Mouse (Mus musculus) CD8-positive naive resting alpha-beta T cell, adult 2 months (primary cell): Measurements from ENCODE around the gene Pank4.
A peak's percentile ranks its signal among the peaks of the same experiment; 100 is the strongest.

ENCODE experiments used
- DNase-seq, 2 experiments: peaks; one replicate each; pipeline ENCODE4 v3.0.0; 2022; ENCODE audit warnings: low read depth in 2 of 2, low spot score in 2 of 2

The Pank4 gene

DNA sequence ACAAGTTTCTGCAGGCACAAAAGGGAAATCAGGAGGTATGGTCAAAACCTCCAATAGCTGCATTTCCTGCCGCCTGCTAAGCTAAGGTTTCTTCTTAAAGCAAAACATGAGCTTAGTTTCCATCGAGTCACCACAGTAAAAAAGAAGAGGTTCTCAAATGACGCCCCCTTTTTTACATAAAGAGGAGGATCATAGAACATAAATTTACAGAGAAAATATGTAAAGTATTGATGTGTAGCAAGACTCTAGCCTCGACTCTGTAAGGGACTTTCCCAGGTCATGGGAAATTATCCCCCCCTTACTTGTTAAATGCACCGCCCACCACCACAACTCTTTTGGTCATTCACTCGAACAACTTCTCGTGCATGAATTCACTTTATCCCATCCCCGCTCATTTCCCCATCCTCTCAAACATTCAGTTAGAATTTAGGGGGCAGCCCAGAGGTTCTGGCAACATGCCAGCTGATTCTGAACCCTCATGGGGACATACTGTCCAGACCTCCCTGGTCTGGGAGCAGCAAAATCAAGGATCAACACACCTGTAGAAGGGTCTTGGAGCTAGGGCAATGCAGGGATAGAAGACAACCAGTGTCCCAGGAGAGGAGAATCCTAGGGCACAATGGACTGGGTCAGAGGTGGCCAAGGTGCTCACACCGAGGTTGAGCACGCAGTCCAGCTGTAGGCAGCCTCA, 21.1 kb upstream of the Pank4 start:
- DNase-seq = no peak

DNA sequence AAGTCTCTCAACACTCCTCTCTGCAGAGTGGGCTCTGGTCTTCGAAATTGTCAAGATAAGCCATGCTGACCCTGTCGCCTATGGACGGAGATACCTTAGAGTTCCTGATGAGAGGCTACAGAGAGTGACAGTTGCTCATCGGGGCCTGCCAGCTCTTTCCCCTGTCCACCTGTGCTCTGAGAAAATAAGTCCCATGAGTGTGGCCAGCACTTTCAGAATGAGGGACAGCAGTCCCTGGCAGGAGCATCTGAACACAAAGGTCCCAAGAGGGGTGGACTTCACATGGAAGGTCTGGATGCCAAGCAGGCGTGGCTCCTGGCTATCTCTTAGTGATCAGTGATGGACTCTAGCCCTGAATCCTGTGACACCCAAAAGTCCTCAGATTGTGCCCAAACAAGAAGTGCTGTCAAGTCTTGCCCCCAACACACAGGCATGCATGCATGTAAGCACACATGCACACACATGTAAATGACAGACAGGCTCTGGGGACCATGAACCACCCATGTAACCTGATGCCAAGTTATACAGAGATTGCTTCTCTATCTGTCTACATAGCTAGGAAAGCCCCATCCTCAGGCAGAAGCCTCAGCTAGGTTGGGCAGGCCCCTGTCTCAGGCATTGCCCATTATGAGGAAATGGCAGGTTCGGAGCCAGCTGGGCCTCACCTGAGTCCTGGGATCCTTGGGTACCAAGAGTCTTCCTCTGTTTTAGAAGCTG, 20.4 kb upstream of the Pank4 start:
- DNase-seq = no peak

DNA sequence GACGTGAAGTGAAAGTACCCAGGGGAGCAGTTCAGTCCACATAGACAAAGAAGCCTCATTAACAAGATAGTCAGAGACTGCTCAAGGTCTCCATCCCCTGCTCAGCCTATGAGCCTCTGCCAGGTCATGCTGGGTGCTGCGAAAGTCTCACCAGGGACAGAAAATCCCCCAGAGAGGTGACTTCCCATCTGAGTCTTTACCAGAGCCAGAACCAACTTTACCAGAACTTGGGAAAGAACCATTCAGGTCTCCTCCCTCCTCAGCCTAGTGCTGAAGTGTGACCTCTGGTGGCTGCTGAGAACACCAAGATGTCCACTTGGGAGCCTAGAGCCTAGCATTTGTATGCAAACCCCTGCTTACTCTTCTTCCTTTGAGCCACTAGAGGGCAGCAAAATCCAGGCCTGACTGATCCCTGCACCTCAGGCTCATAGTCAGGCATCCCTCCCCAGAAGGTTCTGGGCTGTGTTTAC, 19.8 kb upstream of the Pank4 start:
- DNase-seq = peak; percentile 70 to 79

DNA sequence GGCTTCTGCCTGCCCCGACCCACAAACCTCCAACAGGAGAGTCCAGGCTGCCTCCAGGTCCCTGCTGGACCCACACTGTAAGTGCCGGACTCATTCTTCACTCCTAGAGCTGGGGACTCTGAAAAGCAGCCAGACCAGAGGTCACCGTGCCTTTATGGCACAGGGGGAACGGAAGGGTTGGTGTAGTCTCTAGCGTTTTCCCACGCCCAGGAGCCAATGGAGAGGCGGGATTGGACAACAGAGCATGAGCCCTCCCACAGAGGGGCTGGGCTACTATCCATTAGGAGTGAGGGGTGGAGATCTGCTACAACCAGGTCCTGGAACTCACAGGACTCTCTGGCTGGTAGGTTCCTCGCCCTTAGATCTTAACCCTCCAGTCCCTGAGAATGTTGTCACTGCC, 17.6 kb upstream of the Pank4 start:
- no peak for DNase-seq

DNA sequence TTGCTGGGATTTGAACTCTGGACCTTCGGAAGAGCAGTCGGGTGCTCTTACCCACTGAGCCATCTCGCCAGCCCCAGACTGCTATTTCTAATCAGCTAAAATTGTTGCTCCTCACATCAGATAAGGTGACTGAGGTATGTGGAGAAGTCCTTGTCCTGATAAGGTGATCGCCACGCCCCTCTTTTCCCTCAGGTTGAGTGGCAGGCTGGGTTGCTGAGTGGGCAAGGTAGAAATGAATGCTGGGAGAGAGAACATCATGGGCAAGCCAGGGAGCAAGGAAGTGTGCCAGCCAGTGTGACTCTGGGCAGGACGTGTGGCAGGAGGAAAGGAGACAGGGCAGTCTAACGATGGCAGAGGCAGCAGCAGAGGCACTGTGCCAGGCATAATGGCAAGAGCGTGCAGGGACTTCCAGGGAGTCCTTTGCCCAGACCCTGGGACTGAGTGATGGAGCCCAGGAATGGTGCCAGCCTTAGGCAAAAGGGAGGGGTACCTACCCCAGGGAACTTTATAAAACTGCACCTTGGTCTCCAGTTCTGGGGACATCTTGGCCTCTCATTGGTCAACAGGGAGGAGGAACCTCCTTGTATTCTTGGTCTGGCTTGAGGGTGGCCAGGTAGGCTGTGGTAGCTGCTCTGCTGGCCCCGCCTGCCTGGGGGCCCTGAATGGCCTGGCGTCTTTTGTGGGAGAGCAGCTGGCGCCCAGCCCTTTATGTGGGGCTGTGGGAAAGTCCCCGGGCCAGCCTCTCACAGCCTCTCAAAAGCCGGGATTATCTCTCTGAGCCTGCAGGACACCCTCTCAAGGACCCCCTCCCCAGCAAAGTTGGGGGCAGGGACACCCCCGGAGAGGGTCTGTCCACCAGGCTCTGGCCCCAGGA, 15.6 kb upstream of the Pank4 start:
- no peak for DNase-seq

DNA sequence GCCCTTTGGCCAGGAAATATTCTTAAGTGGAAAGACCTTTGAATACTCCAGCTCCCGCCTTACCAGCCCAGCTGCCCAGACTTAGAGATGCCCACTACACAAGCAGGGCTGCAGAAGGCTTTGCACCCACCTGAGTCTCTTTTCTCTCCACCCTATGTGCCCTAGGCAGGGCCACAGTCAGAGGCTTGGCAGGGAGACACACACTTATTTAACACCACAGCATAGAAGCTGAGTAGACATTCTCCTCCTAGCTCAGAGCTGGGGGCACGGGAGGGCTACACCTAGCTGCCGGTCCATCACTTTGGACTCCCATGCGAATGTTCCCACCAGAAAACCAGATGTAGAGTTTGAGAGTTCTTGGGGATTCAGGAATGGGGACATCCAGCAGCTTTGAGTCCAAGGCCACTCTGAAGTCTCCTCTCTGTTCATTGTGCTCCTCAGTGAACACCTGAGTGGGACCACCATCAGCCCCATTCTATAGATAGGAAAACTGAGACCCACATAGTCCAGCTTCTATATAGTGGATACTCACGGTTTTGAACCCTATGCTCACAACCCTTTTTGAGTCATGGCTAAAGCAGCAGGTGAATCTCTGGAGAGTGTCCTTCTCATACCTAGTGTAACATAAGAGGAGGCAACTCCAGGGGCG, 14.9 kb upstream of the Pank4 start:
- DNase-seq = no peak

DNA sequence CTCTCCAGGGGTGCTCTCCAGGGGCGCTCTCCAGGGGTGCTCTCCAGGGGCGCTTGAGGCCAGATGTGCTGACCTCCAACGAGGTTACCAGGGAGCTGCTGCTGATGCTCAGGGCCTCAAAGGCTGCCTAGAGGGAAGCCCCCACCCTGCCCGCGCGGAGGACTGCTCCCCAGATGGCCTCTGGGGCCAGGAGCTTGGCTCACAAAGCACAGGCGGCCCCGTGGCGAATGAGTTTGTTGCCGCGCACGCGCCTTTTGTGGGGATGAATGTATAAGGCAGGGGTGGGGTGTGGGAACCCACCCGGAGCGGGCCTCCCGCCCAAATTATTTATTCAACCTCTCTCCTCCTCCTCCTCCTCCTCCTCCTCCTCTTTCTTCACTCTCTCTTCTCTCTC, 14.3 kb upstream of the Pank4 start:
- no peak for DNase-seq

DNA sequence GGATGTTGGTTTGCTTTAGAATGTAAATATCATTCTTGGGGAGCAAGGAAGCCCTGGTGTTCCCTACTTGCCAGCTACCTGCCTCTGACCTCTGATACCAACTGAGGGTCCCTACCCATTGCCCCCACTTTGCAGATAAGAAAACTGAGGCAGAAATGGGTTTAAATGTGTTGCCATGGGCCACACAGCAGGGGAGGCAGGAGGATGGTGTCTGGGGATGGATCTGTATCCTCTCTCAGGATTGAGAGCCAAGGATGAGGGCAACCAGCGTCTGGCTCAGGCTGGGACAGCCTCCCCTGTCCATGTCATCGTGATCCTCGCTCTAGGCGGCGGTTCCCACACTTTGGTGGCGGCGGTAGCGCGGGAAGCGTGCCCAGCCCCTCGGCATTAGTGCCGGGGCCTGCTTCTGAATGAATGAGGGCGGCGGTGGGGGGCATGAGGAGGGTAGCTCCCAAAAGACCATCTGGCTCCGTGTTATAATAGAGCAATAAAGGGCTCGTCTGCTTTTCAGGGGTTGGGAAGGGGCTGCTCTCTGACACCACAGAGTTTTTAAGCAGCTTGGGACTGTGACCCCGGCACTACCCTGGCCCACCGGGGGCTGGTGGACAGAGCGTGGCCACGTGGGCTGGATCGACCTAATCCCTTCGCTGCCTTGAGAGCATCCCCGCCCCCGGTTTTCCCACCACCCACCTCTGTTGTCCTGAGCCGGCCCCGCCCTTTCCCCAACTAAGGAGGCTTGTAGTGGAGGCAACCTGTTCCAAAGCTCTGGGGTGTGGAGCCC, 11.3 kb upstream of the Pank4 start:
- no peak for DNase-seq

DNA sequence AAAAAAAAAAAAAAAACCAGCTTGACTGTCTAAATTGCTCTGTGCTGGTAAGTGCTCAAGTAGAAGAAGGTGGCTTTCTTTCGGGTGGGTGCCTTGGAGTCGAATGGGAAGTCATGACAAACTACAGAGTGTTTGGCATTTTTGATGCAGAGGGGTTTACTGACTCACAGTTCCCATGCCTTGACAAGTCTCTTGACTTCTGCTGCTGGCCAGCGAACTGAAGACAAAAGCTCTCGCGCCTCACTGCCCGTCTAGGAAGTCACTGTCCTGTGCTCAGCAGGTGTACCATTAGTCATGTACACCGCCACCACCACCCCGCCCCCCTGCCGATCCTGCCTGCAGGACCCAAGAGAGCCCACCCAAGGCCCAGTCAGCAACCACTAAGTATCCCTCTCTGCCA, 7.3 kb upstream of the Pank4 start:
- DNase-seq = no peak

DNA sequence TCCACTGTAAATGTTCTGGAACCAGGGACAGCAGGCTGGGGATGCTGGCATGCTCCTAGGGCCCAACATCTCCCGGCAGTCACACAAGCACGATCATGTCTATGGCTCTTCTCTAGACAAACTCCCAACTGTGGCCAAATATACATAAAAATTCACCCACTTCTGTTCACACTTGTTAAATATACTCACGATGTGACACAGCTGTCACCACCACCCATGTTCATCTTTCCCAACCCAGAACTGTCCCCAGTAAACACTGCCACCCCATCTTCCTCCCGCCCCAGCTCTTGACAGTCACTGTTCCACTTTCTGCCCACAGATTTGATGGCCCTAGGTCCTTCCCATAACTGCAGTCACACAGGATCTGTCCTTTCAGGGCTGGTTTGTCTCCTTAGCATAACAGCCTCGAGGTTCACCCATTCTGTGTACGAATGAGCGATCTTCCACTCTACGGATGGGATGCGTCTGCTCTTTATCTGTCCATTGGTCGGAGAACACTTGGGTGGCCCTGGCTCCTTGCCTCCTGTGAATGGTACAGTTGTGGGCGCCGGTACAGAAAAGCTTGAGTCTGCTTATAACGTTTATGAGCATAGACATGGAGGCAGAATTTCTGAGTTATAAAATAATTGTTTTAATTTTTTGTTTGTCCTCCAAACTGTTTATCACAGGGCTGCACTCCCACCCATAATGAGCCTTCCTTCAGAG, 6.5 kb upstream of the Pank4 start:
- DNase-seq = no peak

DNA sequence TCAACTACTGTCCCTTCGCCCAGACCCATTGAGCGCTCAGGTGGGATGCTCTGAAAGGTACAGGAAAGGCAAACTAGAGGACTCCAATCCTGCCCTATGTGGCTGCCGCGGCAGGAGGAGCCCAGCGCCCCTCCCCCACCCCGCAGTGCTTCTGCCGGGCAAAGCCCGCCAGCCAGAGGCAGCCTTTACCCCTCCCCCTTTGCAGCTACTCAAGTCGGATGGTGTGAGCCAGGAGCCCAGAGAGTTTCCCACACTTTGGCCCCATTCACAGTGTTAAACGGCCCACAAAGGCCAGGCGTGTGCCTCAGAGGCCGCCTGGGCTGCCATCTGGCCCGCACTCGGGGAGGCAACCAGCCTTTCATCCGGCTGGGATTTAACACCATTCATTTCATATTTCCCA, 5.8 kb upstream of the Pank4 start:
- no peak for DNase-seq

DNA sequence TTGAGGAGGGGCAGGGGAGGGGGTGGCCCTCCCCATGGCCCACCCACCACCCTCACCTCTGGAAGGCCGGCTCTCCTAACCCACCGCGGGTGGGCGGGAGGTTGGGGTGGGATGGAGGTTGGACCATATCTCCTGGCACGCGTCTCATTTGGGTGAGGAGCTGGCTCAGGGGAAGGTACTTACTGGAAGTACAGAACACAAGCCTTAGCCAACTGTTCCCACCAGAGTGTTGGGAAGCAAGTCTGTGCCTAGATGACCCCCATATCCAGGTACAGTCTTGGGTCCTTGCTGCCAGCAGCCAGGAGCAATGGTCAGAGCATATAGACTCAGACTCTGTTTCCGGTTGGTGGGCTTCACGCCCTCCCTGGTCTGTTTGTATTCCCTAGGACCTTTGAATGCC, 5.3 kb upstream of the Pank4 start:
- DNase-seq = no peak

DNA sequence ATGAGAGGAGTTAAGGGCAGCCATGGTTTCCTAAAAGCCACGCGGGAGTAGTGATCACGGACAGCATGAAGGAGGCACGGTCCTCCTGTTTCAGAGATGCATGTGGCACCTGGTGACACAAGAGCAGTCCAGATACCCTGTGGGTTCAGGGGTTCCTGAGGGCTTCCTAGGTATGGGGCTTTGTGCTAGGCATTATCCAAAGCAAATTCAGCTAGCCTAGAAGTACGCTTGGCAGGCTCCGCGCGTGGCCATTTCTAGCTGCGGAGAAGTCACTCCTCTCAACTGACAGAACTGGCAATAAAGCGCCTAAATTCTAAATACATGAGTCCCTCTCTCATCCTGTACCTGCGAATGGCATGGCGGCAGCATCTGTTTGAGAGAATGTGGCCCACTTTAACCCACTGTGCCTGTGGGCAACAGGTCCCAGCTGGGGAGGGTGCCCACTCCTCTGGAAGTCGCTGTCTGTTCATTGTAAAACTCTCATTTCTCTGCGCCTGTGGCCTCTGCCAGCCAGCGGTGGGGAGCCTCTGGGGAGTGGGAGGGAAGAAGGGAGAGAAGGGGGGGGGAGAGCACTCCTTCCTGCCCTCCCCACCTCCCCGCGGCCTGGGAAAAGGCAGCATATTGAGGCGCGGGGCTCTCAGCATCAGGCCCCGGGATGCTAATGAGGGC, 3.8 kb upstream of the Pank4 start:
- DNase-seq = no peak

DNA sequence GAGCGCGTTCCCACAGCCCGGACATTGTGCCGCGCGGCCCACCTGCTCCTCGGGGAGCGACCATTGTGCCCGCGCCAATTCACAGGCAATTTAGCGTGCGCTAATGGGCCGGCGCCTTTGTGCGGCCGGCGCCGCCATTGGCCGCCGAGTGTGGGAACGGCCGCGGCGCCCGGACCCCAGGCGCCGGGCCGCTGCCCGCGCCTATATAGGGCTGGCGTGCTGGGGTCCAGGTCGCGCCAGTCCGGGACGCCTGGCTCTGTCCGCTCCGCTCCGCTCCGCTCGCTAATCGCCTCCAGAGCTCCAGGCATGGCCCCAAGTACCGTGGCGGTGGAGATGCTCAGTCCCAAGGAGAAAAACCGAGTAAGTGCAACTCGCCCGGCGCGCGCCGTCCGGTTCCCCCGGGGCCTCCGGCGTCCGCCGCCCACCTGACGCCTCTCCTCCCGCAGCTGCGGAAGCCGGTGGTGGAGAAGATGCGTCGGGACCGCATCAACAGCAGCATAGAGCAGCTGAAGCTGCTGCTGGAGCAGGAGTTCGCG, 3.2 kb upstream of the Pank4 start, which contains the start of gene Hes5:
TSS of gene Hes5 (plus strand) at position 234 of the 536 bp plus-strand sequence.
- DNase-seq = no peak

DNA sequence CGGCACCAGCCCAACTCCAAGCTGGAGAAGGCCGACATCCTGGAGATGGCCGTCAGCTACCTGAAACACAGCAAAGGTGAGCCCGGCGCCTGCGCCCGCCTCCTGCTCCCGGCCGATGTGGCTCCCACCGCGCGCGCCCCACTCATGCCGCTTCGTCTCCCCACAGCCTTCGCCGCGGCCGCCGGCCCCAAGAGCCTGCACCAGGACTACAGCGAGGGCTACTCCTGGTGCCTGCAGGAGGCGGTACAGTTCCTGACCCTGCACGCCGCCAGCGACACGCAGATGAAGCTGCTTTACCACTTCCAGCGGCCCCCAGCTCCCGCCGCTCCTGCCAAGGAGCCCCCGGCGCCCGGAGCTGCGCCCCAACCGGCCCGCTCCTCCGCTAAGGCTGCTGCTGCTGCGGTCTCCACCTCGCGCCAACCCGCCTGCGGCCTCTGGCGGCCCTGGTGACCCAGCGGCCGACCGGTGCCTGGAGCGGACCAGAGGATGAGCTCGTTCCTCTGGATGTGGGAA, 2.6 kb upstream of the Pank4 start:
- peak; percentile 28 to 44 for DNase-seq

DNA sequence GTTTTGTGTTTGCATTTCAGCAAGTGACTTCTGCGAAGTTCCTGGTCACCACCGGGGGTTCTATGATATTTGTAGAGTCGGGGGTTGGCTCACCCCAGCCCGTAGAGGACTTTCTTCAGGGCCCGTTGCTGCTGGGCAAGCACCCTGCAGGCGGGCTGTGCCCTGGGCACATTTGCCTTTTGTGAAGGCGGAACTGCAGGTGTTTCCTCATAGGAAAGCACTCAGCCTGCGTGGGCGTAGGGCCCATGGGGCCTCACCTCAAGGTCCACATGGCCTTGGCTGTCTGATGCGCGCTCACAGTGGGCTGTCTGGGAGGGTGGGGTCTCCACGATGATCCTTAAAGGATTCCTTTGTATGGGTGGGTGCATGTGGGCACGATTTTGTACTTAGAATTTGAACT, 2.0 kb upstream of the Pank4 start:
- peak in 1 of 2 experiments; percentile 48 for DNase-seq

DNA sequence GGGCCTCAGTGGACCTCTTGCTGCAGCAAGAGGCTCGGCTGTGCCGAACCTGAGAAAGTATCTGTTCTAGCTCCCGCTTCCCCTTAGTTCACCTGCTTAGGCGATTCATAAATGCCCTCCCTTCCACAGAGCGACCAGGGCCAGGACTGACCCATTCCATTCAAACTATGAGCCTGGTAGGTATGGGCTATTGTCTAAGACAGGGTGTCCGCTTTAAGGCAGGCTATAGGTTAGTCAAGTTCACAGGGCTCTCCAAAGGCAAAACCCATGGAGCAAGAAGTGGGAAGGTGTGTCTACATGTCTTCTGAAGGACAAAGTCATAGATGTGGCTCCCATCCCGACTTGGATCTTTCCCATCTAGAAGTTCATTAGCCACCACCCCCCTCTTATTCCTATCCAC, 1.2 kb upstream of the Pank4 start:
- DNase-seq = no peak

DNA sequence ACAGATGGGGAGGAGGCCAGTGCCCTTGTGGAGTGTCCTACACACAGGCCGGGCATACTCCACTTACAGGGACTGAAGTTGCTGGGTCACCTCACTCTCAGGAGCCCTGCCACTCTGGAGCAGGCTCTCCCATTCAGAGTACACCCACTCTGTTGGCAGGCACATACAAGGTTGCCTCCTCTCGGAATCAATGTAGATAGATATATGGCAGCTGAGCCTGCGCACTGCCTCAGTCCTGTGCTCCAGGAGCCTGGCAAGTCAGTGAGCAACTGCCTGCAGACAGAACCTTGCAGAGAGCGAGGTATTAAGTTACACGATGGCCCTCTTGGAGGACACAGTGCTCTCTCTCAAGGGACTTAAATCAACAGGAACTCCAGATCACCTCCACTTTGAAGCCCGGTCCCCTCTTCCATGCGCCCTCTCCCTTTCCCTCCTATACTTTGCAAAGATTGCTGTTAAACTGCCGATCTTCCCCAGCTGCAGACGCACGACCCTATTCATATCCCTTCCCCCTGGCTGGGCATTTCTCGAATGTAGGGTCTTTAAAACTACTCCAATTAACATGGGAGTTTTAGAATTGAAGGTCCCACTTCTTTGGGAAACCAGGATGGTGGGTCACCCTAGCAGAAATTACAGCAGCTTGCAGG, 610 bp upstream of the Pank4 start:
- no peak for DNase-seq
